Mouse (Mus musculus) gastrocnemius, adult 8-10 months (tissue): Measurements from ENCODE around the gene Exog. TPM values are rescaled to one million over a fixed set of nuclear protein-coding genes. Genes with fewer than 3 reads are reported as not detected.
A peak's percentile ranks its signal among the peaks of the same experiment; 100 is the strongest.

Experiments used
- DNase-seq, 2 experiments: peaks; one replicate each; pipeline ENCODE4 v3.0.0; 2022; ENCODE audit warnings: low spot score in 2 of 2
- total RNA-seq, 4 experiments: library from RNA; stranded (reverse); gene quantifications; 2 replicates each; pipeline ENCODE4 v1.2.4; 2022

The Exog gene
- total RNA-seq, 4 experiments from 2014 or later: 1.4 to 1.8 (median 1.6) TPM

DNA sequence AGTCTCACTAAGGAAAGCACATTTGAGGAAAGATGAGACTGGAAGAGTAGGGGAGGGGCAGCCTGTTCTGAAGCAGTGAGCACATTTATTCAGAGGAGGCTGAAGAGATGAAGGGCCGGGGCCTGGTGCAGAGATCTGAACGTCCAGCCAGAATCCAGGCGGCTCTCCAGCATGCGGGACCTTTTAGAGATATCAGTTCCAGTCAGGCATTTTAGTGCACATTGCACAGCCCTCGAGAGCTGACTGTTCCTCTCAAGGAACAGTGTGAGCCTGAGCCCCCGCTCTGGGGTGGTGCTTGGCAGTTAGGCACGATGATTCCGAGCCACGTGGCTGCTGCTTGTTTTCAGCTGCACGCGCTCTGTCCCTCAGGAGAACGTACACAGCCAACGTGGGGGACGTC, 12.4 kb downstream of the Exog start:
- no peak for DNase-seq

DNA sequence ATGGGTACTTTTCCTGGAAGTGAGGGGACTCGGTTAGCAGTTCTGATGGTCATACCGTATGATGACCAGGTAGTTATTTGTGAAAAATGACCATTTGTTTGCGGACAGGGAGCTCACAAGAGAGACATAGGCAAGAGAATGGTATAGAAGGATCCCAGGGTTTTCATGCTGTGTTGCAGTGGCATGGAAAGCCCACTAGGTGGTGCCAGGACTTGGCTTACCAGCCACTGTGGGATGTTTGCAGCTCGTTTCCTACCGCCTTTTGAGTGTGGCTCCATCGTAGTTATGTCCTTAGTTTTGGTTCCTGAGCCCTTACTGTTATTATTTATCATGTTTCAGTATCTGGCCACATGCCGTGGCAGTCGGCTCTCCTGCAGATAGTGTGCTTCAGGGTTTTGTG, 15.7 kb downstream of the Exog start:
- no peak for DNase-seq

DNA sequence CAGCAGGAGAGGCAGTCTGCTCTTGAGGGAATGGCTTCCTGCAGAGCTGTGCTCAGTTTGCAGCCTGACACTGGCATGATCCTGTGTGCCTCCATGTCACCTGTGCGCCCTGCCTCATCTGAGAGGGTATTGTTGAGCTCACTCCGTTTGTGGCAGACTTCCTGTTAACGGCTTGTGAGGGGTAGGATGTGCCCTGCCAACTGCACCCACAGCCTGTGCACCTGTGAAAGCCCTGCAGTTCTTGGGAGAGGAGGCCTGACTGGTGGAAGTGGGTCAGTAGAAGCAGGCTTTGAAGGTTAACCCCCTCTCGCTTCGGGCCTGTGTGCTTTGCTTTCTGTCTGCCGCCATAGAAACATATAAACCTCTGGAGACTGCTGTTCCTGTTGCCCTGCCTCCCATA, 20.3 kb downstream of the Exog start:
- no peak for DNase-seq

DNA sequence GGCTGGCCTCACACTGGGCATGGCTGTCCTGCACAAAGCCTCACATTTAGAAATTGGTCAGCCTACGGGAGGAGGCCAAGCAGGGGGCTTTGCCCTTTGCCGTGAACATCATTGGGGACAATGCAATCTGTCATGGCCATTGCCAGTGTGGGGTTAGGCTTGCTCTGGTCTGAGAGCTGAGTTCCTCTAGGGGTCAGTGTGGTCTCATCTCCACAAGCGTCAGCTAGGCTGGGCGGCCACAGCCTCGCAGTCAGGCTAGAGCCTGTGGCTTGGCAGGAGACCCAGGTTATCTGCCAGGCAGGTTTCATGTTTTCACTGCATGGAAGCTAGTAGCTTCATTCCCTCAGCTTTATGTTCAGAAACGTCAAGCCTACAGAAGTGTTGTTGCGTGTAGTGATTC, 20.9 kb downstream of the Exog start:
- DNase-seq: peak; percentile 51 to 77

DNA sequence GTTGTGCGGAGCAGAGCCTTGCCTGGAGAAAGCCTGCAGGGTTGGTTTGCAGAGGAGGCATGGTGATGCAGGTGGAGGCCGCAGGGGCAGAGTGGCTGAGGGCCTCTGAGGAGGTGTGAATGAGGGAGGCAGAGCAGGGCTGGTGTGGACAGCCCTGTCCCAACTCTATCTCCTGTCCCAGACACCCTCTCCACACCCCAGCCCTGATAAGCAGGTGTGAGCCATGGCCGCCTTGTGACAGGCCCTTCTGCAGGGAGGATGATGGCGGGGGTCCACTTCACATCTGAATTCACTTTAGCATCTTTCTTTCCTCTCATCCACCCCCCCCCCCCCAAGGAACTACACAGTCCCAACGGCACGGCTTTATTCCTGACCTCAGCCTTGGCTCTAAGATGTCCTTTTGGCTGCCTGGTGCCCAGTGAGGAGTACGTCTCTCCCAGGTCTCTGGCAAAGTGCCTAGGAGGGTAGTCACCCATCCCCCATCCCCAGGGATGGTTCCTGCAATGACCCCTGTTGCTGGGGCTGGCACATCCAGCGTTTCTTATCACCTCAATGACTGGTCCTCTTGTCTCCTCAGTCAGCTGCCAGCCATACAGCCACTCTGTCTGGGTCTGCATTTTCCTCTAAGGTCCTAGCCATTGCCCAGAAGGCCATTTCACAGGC, 25.1 kb downstream of the Exog start:
- DNase-seq: no peak

DNA sequence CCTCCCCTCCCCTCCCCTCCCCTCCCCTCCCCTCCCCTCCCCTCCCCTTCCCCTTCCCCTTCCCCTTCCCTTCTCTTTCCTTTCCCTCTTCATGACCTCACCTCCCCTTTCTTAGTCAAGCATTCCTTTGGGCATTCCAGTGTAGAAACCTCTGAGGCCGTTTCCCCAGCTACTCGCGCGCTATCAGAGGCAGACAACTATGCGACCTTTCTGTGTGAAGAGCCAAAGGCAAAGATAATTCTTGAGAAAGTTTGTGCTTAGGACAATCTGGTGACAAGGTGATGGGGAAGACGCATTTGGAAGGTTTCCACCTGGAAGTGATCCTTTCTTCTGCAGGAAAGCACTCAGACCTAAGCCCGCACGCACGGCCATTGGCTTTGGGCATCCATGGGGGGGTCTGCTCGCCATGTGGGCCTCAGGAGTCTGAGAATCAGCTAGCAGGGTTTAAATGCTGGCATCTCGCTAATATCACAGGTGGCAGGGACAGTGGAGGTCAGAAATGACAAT, 27.7 kb downstream of the Exog start:
- no peak for DNase-seq

DNA sequence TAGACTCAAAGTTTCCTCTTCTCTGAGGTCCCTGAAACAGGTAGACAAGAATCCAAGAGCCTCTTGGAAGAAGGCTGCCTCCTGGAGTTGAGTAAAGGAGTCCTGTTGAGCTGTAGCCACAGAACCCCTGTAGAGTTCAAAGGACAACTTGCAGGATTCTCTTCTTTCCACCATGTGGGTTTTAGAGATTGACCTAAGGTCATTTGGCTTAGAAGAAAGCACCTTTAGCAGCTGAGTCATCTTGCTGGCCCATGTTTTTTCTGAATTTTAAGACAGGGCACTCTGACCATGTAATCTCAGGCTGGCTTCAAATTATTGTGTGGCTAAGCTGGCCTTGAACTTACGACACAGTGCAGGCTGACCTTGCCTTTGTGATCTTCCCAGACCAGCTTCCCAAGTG, 28.3 kb downstream of the Exog start:
- DNase-seq: no peak

DNA sequence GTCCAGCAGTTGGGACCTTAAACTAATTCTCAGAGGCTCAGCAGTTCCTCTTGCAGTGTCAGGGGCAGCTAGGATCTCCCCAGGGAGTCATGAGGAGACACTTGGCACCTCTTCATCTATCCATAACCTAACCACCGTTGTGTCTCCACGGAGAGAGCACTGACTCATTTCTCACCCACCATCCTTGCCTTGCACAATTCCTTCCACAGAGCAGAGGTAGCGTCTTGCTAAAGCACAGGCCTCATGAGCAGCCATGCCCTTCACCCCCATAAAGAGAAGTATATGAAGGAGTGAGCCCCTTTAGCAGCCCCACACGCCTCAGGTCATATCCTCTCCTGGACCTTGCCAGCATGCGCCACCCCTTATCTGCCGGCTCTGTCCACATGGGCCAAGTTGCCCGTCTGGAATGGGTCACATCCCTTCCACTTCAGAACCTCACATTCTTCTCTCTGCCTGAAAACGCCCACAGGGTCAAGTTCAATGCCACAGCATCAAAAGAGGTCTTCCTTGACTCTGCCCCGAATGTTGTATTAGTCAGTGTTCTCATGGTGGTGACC, 28.9 kb downstream of the Exog start:
- DNase-seq: no peak

DNA sequence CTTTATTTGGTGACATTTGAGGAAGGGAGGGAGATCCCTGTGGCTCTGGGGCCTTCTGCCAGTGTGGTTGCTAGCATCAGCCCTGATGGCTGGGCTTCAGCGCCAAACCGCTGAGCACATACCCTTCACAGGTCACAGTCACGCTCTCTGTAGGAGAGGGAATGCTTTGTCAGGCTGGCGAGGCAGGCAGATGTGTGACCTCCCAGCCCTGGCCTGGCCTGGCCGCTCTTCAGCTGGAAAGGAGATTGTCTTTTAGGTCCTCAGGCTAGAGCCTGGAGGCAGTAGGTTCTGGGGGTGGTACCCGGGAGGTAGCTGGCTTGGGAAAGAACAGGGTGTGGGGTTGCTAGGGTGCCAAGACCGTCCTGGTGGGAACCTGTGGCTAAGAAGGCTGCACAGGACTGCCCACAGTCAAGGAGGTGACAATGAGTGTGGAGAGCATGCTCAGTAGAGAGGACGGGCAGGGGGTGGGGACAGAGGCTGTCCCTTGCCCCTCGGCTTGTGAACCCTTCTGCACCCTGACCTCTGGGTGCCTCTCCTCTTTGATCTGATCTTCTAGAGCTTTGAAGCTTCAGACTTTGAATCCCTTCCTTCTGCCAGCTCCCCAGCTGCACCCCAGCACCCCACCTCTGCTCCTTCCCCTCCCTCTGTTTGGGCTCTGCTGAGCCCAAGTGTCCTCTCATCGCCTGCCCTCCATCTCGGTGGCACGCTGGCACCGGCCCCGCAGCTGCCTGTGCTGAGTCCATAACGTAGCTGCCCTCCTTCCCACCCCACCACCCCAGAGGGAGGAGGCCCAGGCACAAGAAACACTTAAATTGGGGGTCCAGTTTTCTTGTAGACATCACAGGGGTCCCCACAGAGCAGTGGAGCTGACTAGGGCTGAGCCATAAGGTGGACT, 30.2 kb downstream of the Exog start:
- DNase-seq: no peak

DNA sequence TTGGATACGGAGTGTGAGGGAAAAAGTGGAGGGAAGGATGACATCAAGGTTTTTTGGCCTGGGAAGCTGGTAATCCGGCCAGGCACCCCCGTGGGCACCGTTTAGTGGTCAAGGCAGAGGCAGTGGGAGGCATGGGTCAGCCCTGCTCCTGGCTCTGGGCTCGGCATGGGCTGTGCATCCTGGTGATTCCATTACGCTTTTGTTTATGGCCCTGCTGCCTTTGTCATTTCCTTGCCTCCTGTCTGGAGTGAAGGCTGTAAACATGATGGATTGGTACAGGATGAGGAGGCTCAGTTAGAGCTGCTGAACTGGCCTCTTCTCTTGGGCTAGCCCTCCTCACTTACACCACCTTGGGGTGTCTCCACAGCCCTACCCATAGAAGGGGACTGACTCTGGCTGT, 33.0 kb downstream of the Exog start:
- DNase-seq: no peak

DNA sequence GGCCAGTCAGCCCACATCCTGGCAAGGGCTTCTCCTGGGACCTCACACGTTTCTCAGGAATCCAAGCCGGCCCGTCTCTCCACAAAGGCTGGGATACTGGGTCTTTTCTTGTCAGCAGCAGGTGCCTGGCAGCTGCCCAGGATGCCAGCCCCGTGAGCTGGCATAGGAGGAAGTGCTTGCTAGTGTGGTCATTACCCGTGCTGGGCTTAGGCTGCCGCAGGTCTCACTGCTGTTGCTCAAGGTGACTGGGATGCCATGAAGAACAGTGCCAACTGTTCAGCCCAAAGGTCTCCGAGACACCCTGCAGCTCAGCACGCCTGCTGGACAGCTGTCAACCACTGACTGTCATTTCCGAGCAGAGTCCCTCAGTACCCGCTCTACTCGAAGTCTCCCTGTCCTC, 33.6 kb downstream of the Exog start:
- no peak for DNase-seq

DNA sequence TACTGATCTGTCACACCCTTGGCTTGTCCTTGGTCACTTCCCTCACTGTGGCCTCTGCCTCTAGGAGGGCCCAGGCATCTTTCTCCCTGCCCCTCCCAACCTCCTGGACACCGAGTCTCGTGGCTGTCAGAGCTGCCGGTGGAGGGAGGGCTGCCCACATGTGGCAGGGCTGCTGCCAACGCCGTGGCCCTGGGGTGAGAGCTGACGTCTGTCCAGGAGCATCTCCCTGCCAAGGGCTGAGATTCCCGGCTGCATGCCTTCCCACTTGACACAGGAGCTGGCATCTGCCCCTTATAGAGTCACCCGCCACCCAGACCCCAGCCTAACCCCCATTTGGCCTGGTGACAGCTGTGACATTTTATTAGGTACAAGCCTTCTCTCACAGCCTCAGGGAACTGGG, 34.6 kb downstream of the Exog start:
- DNase-seq: peak; percentile 47 to 75

DNA sequence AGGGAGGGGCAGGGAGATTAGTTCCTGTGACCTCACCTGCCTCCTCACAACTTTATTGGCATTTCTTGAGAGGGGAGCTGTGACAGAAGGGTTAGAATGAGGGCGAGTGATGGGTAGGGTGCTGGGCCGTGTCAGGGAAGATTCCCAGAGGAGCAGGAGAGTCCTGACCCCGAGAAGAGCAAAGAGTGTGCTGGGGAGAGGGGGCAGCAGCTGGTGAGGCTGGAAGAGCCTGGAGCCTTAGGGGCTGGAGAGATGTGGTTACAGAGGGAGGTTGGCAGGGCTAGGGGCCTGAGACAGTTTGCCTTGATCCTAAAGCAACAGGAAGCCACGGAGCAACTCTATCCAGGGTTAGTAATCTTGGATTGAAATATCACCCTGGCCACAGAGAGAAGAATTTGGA, 36.9 kb downstream of the Exog start:
- no peak for DNase-seq

DNA sequence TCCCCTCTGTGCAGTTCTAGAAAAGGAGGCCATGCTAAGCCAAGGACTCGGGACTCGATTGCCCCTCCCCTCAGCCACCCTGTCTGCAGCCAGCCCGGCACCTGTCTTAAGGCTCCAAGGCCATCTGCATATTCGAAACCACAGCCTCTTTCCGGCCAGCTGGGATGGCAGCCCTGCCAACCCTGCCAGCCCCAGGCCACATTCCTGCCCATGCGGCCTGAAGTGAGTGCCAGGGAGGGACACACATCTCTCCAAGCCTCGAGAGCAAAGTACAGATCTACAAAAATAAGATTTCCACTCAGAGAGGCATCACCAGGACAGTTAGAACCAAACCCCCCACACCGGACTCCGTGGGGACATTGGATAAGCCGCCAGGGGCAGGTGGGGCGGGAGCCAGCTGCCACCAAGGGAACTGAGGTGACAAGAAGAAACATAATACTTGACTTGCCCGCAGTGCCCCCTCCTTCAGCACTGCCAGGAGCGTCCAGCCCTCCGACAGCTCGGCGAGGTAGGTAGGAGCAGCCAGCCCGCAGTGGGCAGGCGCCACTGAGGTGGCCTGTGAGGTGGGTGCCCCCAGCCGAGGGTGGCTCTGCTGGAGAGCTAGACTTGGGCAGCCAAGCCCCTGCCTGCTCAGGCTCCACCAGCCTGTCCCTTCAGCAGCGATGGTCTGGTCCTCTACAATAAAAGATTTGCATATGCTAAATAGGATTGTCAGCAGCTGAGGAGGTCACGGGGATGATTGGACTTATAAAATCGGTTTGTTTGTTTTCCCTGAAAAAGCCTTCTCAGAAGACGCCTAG, 39.0 kb downstream of the Exog start:
- DNase-seq: peak; percentile 54 to 78

DNA sequence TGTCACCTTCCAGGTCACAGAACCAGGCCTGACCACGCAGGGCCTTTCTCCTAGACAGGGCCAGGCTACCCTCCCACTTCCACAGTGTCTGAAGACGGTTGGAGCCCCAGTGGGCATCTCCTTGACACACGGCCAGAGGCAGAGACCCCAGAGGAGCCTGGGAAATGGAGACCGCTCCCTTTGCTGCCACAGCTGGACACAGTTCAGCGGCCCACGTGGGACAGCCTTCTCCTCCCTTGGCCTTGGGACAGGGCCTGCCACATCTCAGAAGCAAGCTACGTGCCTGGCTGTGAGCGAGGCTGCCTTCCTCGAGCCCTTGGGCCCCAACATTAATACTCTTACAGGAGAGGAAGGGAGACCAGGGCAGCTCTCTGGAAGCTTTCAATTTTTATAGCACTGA, 39.7 kb downstream of the Exog start:
- DNase-seq: no peak

DNA sequence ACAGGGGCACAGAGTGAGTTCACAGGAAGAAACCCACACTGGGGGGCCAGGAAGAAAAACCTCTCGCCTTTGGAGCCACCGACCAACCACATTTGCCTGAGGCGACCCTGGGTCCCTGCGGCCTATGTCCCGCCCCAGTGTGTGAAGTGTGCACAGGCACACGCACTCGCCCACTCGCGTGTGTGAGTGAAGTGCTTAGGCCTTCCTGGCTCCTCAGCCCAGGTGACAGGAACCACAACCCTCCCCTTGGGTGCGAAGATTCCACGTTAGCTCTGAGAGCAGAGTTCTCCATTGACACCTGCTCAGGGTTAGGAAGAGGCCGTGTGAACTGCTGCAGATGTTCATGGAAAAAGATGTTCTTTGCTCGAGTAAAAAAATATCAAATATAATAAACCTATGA, 40.1 kb downstream of the Exog start:
- DNase-seq: no peak

DNA sequence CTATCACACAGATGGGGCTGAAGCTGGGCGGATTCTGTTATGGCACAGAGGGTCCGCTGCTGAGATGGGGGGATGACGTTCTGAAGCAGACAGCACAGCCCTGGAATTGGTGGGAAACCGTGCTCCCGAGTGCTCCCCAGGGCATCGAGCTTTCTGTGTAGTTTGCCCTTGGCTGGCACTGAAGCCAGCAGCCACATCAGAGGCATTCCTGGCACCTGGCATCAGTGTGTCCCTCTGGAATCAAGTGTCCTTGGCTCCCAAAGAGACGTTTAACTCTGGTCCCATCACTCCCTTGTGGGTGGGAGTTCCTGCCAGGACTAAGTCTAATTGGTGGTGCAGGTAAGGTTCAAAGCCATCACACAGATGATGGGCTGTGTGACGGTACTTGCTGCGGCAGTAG, 51.6 kb downstream of the Exog start:
- DNase-seq: no peak

DNA sequence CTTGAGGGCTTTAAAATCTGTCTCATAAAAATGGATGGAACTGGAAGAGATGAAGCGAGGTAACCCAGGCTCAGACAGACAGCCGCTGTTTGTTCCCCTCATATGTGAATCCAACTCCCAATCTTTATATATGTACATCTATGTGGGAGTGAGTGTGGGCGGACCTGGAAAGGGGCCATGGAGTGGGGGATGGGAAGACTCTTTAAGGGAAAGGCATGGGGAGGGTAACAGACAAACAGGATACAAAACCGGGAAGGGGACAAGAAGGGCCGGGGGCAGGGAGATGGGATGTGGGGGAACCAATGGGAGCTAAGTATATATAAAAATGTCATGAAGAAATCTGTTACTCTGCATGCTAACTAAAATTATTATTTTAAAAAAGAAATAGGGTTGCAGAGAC, 52.2 kb downstream of the Exog start:
- no peak for DNase-seq

DNA sequence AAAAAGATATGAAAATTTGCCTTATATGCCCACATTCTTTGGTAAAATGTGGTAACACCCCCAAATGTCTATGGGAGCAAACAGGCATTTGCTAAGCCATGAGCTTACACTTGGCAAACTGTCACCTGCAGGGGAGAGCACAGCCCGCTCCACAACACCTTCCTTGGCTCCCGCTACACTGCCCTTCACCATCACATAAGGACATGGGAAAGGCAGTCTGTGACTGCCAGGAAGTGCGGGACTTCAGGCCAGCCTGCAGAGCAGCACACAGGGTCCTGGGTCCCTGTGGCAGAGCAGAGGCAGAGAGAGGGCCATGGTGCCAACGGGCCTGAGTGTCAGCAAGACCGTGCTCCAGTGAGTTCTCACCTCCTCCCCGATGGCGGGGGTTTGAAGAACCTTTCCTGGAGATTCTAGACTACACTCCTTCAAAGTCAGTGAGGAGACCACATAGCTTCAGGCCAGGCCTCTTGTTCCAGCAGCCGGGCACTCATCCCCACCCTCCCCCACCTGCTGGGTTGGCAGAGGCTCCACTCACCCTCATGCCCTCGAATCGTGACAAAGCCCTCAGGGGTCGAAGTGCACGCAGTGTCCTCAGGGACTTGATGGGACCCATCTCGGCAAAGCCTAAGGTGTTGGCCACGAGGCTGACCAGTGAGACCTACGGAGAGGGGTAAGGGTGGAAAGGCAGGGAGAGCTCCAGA, 53.0 kb downstream of the Exog start:
- no peak for DNase-seq

DNA sequence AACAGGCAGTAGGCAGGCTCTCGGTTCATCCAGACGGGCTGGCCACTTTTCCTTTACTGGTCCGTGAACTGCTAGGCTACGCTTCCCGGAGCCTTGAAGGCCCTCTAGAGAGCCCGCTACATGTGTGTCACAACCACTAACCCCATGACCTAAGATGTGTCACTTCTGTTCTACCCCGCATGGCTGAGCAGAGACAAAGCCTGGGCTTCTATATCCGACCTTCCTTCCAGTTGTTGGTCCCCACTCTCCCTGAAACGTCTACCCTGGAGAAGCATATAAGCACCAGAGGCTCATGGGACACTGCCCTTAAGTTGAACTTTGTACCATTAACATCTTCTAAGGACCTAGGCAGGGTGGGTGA, 53.5 kb downstream of the Exog start:
- no peak for DNase-seq

DNA sequence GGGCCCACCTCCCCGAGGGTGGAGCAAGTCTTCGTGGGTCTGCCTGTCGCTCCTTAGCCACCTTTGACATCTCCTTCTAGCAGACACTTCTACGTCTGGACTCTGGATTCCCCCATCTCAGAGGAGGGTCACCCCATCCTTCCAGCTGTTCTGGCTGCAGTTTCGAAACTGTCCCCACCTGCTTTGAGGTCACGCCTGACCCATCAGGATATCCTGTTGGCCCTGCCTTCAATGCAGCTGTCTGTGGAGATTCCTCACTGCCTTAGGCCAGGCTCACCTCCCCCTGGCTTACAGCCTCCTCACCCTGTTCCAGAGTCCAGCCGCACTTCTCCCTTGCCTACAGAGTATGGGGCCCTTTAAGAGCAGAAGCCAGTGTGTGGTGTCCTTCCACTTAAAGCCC, 54.1 kb downstream of the Exog start:
- DNase-seq: no peak
